Mouse (Mus musculus): ENCODE results near the gene Tesc. TPM values are rescaled to one million over a fixed set of nuclear protein-coding genes. Genes with fewer than 3 reads are reported as not detected.

Tesc gene
- total RNA-seq, 2 experiments from 2014 or later = 3.7 to 5.4 TPM

DNA sequence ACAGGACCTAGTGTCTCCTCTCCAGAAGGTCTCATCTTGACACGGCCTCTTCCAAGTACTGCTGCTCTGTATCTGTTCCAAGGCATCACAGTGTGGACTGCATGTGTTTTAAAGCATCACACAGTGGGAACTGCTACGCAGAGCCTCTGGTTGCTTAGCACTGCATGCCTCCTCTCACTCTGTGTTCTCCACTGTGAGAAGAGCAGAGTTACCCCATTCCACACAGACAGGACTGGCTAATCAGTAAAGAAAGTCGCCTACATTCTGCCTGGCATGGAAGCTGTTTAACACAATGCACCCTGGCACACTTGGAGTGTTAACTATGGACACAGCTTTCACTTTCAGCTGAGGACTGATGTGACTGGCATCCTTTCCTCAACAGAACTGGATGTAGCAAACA, 68.8 kb downstream of the Tesc start:
- intact Hi-C loops (cut with DNase I) = no loop called here
- no peak for DNase-seq

GRCm38 (mm10) chr5:118099069-118099869, 71.7 kb downstream of the Tesc start:
- intact Hi-C loops (cut with DNase I) = no loop called here
- DNase-seq = peak; percentile 69

- no peak for DNase-seq
- intact Hi-C loops (cut with DNase I) = no loop called here
Observed at GRCm38 (mm10) chr5:118099870-118100478, 72.4 kb downstream of the Tesc start.

GRCm38 (mm10) chr5:118105536-118105935, 78.0 kb downstream of the Tesc start:
- intact Hi-C loops (cut with DNase I) = no loop called here
- DNase-seq = no peak

DNA sequence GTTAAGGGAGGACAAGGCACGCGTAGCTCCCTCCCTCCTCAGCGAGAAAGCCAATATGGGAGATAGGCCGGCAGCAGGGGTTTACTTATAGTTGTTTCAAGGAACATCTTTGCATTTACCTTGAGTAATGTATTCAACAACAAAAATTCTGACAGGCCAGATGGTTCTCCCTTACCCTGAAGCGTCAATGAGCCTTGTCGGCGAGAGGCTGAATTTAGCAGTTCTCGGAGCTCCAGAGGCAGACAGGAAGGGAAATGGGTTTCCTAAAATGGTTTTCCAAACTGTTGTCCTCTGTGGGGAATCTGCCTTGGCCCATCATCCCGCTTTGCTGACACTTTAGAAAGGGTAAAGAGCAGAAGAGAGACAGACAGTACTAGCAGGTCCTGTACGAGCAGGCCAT, 79.1 kb downstream of the Tesc start:
- no peak for DNase-seq

DNA sequence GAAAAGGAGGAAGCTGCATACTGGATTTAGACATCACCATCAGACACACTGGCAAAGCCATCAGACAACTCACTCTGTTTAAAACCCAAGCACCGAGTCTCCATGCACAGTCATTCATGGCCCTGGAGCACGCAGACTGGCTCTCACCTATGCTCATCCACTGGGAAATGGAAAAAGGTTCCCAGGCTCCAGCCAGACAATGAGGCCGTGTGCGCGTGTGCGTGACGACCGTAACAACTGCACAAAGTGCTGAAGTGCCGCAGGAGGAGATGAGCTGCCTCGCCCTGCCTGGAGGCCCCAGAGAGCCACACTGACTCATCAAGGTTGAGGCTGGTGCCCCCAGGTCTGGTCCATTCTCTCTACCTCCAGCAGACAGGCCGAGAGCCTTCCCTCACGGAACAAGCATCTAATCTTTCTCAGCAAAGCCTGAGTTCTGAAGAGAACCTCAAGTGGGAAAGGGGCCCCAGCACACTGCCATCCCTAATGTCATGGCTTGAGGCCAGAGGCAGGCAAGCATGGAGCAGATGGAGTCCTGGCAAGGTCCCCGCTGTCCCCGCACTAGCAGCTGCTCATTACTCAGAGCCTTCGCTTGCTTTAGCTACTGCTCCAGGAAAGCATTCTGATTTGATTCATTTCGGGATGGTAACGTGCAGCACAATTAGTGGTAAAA, 80.7 kb downstream of the Tesc start:
- DNase-seq = peak; percentile 96
- intact Hi-C loops (cut with DNase I) = no loop called here

More for the DNA sequence above, 79.1 kb downstream of the Tesc start:
- intact Hi-C loops (cut with DNase I) = no loop called here

DNA sequence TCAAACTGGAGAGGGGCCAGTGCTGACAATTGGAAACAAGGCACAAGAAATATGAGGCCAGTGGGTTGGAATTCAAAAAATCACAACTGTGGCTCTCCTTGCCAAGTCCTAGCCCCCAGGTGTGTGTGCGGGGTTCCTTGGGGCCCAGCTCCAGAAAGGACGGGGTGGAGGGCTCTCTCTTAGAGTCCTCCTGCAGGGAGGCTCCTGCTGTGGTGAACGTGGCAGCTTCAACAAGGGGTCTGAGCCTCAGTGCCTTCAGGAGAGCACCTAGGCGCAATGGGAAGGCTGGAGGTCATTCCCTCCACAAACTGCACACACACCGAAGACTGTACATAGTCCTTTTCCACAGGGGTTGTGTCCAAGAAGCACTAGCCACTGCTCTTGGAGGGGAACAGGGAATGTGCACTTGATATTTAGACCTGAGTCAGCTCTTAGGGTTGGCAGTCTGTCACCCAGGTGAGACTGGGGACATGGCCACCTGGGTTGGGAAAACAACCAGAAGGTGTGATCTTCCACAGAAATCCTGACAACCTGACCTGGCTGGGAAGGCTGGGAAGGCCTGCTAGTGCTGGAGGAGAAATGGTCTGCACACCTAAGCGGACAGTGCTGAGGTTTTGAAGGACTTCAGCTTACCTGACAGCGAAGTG, 81.4 kb downstream of the Tesc start:
- DNase-seq = no peak
- intact Hi-C loops (cut with DNase I) = no loop called here

Other genes starting within 250 kb of the Tesc start
- gene Nos1, start 246.7 kb upstream of the Tesc start, total RNA-seq (2021) = 10 to 100 TPM; 36.0 to 42.2 TPM
- 100 to 1,000 TPM; 146 to 169 TPM for gene Fbxo21, start 51.0 kb upstream of the Tesc start, total RNA-seq (2021)
- gene Fbxw8, start 127.7 kb downstream of the Tesc start, total RNA-seq (2021) = 10 to 100 TPM; 45.6 to 45.8 TPM
- 10 to 100 TPM; 15.8 to 20.7 TPM for gene Hrk, start 136.9 kb downstream of the Tesc start, total RNA-seq (2021)
- gene Rnft2, start 217.4 kb downstream of the Tesc start, total RNA-seq (2021) = 10 to 100 TPM; 77.0 to 91.2 TPM
- gene 2410131K14Rik, start 217.5 kb downstream of the Tesc start, total RNA-seq (2021) = 10 to 100 TPM; 22.8 to 23.8 TPM

Data from left cerebral cortex, postnatal 4 days (tissue).